Mouse (Mus musculus) embryonic facial prominence, embryonic 15.5 days (tissue): ENCODE data around the gene Dlgap1. TPM values are rescaled to one million over a fixed set of nuclear protein-coding genes. Genes with fewer than 3 reads are reported as not detected.

Experiments used
- ATAC-seq: fragments of 200-750 bp; cut with Nextera tagmentation; 2 replicates; pipeline ENCODE4 v1.8.0; 2017; ENCODE audit warnings: low read depth, moderate TSS enrichment; ENCODE audit not compliant: insufficient number of reproducible peaks, low FRiP score, low TSS enrichment
- H3K27ac ChIP-seq: fragments of 300-500 bp; sonication (generic); replicated peaks from 2 replicates; pipeline ENCODE4 v1.5.1; 2015; ENCODE audit warnings: mild to moderate bottlenecking, inconsistent platforms
- H3K27me3 ChIP-seq: fragments of 300-500 bp; sonication (generic); 2 replicates; pipeline ENCODE4 v1.6.1; 2015; ENCODE audit warnings: inconsistent platforms
- H3K36me3 ChIP-seq: fragments of 300-500 bp; sonication (generic); 2 replicates; pipeline ENCODE4 v1.6.1; 2015; ENCODE audit warnings: mild to moderate bottlenecking, inconsistent platforms
- H3K4me1 ChIP-seq: fragments of 300-500 bp; sonication (generic); 2 replicates; pipeline ENCODE4 v1.6.1; 2015; ENCODE audit warnings: inconsistent platforms
- H3K4me2 ChIP-seq: fragments of 300-500 bp; sonication (generic); replicated peaks from 2 replicates; pipeline ENCODE4 v1.6.1; 2015; ENCODE audit warnings: mild to moderate bottlenecking, inconsistent platforms
- H3K4me3 ChIP-seq: fragments of 300-500 bp; sonication (generic); replicated peaks from 2 replicates; pipeline ENCODE4 v1.5.1; 2015; ENCODE audit warnings: mild to moderate bottlenecking, inconsistent platforms
- H3K9ac ChIP-seq: fragments of 300-500 bp; sonication (generic); 2 replicates; pipeline ENCODE4 v1.6.1; 2015; ENCODE audit warnings: inconsistent platforms
- H3K9me3 ChIP-seq: fragments of 300-500 bp; sonication (generic); replicated peaks from 2 replicates; pipeline ENCODE4 v1.6.1; 2016; ENCODE audit warnings: inconsistent platforms
- WGBS: fragments of 180-500 bp; shearing (Covaris S2); methylation state at CpG from one replicate; pipeline ENCODE4 v1.1.7; 2015; 5-methylcytosine and 5-hydroxymethylcytosine counted together
- polyA plus RNA-seq: library from polyadenylated mRNA; unstranded; fragments of >200 nt; fragmentation: Nextera tagmentation; extraction: Ambion mirVana; gene quantifications from 2 replicates; pipeline ENCODE4 v1.2.1, GENCODE M21; 2015

Dlgap1 gene
- polyA plus RNA-seq, 1 experiment from 2014 or later: 4.9 TPM

- Histone ChIP-seq H3K9ac (no peak overlapping the region), H3K36me3 (no peaks in the 10 kb centered on the region), H3K9me3 (no peaks in the 10 kb centered on the region), H3K4me2 (no peak overlapping the region), H3K4me1 (peaks cover 6% of the 10 kb centered on the region; the same call in 1 of the 2 replicates), H3K27ac (peak overlapping the region; percentile 24; the same call in 1 of the 2 replicates), H3K4me3 (no peak overlapping the region), H3K27me3 (no peaks in the 10 kb centered on the region)
- 0 out of 2 replicates have a peak, but pooled peaks have one; percentile 5 for ATAC-seq
- WGBS: 40% methylated on average over 6 of the region's 6 CpGs
Observed at GRCm38 (mm10) chr17:70794722-70795121, 825.8 kb downstream of the Dlgap1 start.

- H3K4me1 ChIP-seq: peaks cover 6% of the 10 kb centered on the region; the same call in 1 of the 2 replicates
- no peak for ATAC-seq
- H3K4me3 ChIP-seq: no peak overlapping the region
- H3K36me3 ChIP-seq: no peaks in the 10 kb centered on the region
- WGBS: 50% methylated on average over 4 of the region's 4 CpGs
- H3K9ac ChIP-seq: no peak overlapping the region
- no peaks in the 10 kb centered on the region for H3K9me3 ChIP-seq
- H3K4me2 ChIP-seq: no peak overlapping the region
- no peak overlapping the region for H3K27ac ChIP-seq
- no peaks in the 10 kb centered on the region for H3K27me3 ChIP-seq
Observed at GRCm38 (mm10) chr17:70795196-70795595, 826.3 kb downstream of the Dlgap1 start.

- Histone ChIP-seq H3K4me2 (no peak overlapping the region), H3K36me3 (no peaks in the 10 kb centered on the region), H3K9ac (no peak overlapping the region), H3K27ac (no peak overlapping the region), H3K4me1 (peaks cover 6% of the 10 kb centered on the region; the same call in 1 of the 2 replicates), H3K27me3 (no peaks in the 10 kb centered on the region), H3K9me3 (no peaks in the 10 kb centered on the region), H3K4me3 (no peak overlapping the region)
- no peak for ATAC-seq
- WGBS: 75% methylated on average over 8 of the region's 8 CpGs
Observed at GRCm38 (mm10) chr17:70796940-70797772, 828.3 kb downstream of the Dlgap1 start.

DNA sequence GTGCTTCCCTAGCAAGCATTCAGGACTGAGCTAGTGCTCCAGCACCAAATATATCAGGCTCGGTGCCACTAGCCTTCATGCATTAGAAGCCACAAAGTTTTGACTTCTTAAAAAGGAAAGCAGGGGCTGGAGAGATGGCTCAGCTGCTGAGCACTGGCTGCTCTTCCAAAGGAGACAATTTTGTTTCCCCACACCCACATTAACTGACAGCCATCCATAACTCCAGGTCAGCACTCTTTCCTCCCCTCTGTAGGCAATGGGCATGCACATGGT is 828.8 kb downstream of the Dlgap1 start:
- Histone ChIP-seq H3K9me3 (no peaks in the 10 kb centered on the region), H3K36me3 (no peaks in the 10 kb centered on the region), H3K27me3 (no peaks in the 10 kb centered on the region), H3K9ac (no peak overlapping the region), H3K4me3 (no peak overlapping the region), H3K4me2 (no peak overlapping the region), H3K27ac (no peak overlapping the region), H3K4me1 (peaks cover 10% of the 10 kb centered on the region; the same call in 1 of the 2 replicates)
- WGBS: 76% methylated on average over 1 of the region's 1 CpGs
- ATAC-seq: no peak

- Histone ChIP-seq H3K9me3 (no peaks in the 10 kb centered on the region), H3K36me3 (no peaks in the 10 kb centered on the region), H3K27ac (no peak overlapping the region), H3K27me3 (no peaks in the 10 kb centered on the region), H3K4me2 (no peak overlapping the region), H3K9ac (no peak overlapping the region), H3K4me3 (no peak overlapping the region), H3K4me1 (peaks cover 6% of the 10 kb centered on the region; the same call in 1 of the 2 replicates)
- 73% methylated on average over 4 of the region's 4 CpGs for WGBS
- ATAC-seq: no peak
Observed at GRCm38 (mm10) chr17:70799266-70799665, 830.4 kb downstream of the Dlgap1 start.

DNA sequence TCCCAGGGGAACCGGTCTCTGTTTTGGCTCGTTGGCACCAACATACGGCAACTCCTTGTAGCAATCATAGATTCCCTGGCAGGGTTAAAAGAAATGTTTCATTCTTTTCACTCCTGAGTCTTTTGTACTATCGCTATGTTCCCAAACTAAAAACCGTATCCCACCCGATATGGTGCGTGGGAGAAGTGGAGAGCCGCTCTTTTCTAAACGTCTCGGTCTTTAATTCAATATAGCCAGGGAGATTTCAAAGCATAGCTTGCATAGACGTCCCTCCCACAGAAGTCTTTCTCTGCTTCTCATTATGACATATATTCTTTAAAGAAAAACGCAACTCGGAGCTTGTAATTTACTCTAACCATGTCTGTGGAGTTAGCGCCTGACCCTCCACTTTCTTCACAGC is 833.1 kb downstream of the Dlgap1 start:
- 40% methylated on average over 14 of the region's 14 CpGs for WGBS
- H3K4me2 ChIP-seq: 0 out of 2 replicates have a peak overlapping the region, but pooled peaks have one; percentile 6
- no peaks in the 10 kb centered on the region for H3K36me3 ChIP-seq
- no peak for ATAC-seq
- H3K9ac ChIP-seq: no peak overlapping the region
- H3K4me3 ChIP-seq: no peak overlapping the region
- no peaks in the 10 kb centered on the region for H3K27me3 ChIP-seq
- no peak overlapping the region for H3K27ac ChIP-seq
- no peaks in the 10 kb centered on the region for H3K9me3 ChIP-seq
- 0 out of 2 replicates have a peak, but pooled peaks cover 4% of the 10 kb centered on the region for H3K4me1 ChIP-seq

DNA sequence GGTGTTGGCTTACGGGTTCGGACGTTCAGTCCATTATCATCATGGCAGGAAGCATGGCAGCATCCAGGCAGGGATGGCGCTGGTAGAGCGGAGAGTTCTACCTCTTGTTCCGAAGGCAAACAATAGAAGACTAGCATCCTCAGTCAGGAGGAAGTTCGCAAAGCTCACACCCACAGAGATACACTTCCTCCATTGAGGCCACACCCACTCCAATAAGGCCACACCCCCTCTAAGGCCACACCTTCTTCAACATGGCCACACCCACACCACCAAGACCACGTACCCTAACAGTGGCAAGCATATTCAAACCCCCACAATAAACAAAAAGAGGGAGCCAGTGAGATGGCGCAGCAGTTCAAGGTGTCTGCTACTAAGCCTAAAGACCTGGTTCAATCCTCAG is 837.0 kb downstream of the Dlgap1 start:
- Histone ChIP-seq H3K27ac (no peak overlapping the region), H3K4me1 (0 out of 2 replicates have a peak, but pooled peaks cover 4% of the 10 kb centered on the region), H3K27me3 (no peaks in the 10 kb centered on the region), H3K9ac (no peak overlapping the region), H3K4me2 (no peak overlapping the region), H3K4me3 (no peak overlapping the region), H3K36me3 (no peaks in the 10 kb centered on the region), H3K9me3 (no peaks in the 10 kb centered on the region)
- 93% methylated on average over 9 of the region's 9 CpGs for WGBS
- no peak; the same call in 1 of the 2 replicates for ATAC-seq

- Histone ChIP-seq H3K36me3 (no peaks in the 10 kb centered on the region), H3K9me3 (no peaks in the 10 kb centered on the region), H3K27me3 (no peaks in the 10 kb centered on the region), H3K9ac (no peak overlapping the region), H3K4me1 (0 out of 2 replicates have a peak, but pooled peaks cover 4% of the 10 kb centered on the region), H3K27ac (no peak overlapping the region), H3K4me3 (no peak overlapping the region), H3K4me2 (no peak overlapping the region)
- 85% methylated on average over 2 of the region's 2 CpGs for WGBS
- no peak for ATAC-seq
Observed at GRCm38 (mm10) chr17:70806600-70806999, 837.7 kb downstream of the Dlgap1 start.

DNA sequence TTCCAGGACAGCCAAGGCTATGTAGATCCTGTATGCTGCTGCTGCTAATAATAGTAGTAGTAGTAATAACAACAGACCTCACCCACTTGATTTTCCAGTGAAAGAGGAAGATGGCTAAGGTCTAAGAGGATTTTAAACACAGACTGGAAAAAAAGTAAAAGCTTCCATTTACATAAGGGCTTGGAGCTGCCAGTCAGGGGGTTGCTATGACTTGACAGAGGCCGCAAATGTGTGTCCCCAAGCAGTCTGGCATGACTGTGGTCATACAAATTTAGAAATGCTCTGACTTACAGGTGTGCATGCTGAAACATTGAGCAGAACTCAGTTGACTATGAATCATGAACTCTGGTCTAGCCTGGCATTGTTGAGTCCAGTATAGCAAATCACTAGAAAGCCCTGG is 839.0 kb downstream of the Dlgap1 start:
- H3K27ac ChIP-seq: no peak overlapping the region
- H3K36me3 ChIP-seq: no peaks in the 10 kb centered on the region
- no peaks in the 10 kb centered on the region for H3K4me1 ChIP-seq
- no peak for ATAC-seq
- whole genome bisulfite sequencing: 91% methylated on average over 1 of the region's 1 CpGs
- H3K9ac ChIP-seq: no peak overlapping the region
- H3K9me3 ChIP-seq: no peaks in the 10 kb centered on the region
- no peak overlapping the region for H3K4me2 ChIP-seq
- no peak overlapping the region for H3K4me3 ChIP-seq
- H3K27me3 ChIP-seq: no peaks in the 10 kb centered on the region

DNA sequence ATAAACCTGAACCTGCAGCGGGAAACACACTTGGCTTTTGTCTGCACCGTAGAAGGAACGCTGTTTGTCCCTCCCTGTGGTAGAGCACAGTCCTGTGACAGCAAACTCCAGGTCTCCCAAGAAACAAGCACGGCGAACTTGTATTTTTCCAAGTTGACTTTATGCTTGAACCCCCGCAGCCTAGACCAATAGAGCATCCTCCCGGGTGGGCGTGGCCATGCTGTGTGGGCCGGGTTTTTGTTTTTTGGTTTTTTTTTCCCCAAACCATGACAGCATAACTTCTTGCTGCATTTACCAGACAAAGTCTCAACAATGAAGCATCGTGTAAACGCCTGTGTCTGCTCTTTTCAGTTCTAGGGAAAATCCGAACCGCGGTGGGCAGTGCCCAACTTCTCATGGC is 840.0 kb downstream of the Dlgap1 start:
- Histone ChIP-seq H3K9ac (no peak overlapping the region), H3K4me2 (peak overlapping the region; percentile 27), H3K36me3 (no peaks in the 10 kb centered on the region), H3K4me3 (no peak overlapping the region), H3K27ac (no peak overlapping the region), H3K27me3 (no peaks in the 10 kb centered on the region), H3K4me1 (no peaks in the 10 kb centered on the region), H3K9me3 (no peaks in the 10 kb centered on the region)
- no peak for ATAC-seq
- 37% methylated on average over 14 of the region's 14 CpGs for WGBS

DNA sequence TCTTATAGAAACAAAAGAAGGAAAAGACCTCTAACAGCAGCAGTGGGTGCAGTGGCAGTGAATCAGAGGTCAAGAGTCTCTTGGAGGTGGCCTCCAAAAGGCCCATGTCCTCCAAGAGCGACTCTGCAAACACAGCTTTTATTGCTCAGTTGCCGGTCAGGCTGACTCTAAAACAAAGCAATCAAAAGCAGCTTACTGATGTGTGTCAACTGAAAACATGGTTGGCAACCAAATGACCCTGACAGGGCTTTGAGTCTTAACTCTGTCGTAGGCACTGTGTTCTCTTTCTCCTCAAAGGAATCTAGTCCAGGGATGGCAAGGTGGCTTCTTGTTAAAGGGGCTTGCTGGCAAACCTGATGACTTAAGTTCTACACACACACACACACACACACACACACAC is 840.9 kb downstream of the Dlgap1 start:
- Histone ChIP-seq H3K27ac (no peak overlapping the region), H3K27me3 (no peaks in the 10 kb centered on the region), H3K9ac (no peak overlapping the region), H3K4me2 (no peak overlapping the region), H3K9me3 (no peaks in the 10 kb centered on the region), H3K36me3 (no peaks in the 10 kb centered on the region), H3K4me1 (no peaks in the 10 kb centered on the region), H3K4me3 (no peak overlapping the region)
- no peak for ATAC-seq
- WGBS: 66% methylated on average over 3 of the region's 3 CpGs

DNA sequence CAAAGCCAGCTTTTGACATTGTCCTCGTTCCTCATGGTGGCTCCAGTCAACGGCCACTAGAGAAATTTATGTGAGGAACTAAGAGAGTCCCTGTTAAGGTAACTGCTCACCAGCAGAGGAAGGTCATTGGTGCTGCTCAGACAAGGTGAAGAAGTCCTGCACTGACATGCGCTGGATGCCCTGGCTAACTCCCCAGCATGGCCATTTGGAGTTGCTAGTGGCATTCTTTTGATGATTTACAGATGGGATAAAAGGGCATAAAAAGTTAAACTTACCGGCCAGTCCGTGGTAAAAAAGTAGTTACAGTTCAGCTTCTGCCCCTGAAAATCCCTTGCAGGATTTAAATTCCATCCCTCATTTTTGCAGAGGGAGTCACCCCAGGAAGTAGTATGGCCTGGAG is 841.9 kb downstream of the Dlgap1 start:
- no peaks in the 10 kb centered on the region for H3K36me3 ChIP-seq
- H3K4me3 ChIP-seq: no peak overlapping the region
- no peaks in the 10 kb centered on the region for H3K9me3 ChIP-seq
- no peaks in the 10 kb centered on the region for H3K27me3 ChIP-seq
- H3K4me2 ChIP-seq: no peak overlapping the region
- H3K27ac ChIP-seq: no peak overlapping the region
- WGBS: 73% methylated on average over 5 of the region's 5 CpGs
- no peak overlapping the region for H3K9ac ChIP-seq
- no peaks in the 10 kb centered on the region for H3K4me1 ChIP-seq
- no peak for ATAC-seq
